Mouse (Mus musculus) left cerebral cortex, postnatal 36 days (tissue): ENCODE measurements around the gene Gm12794. TPM values are rescaled to one million over a fixed set of nuclear protein-coding genes. Genes with fewer than 3 reads are reported as not detected.
"Not testable (repeated sequence)": the region's sequence is repeated elsewhere in the genome, so short reads cannot be mapped to it uniquely, and the experiment has no call there.

Experiments
- DNase-seq, 2 experiments: peaks; one replicate each; pipeline ENCODE4 v3.0.0; 2021 to 2022; ENCODE audit warnings: low spot score in 2 of 2, mixed read lengths in 1 of 2
- intact Hi-C: fragments of 180-260 bp; cut with DNase I; formaldehyde crosslinking; loops from one replicate; pipeline ENCODE4 v1.15.1; 2025
- total RNA-seq, 2 experiments: library from RNA; stranded (reverse); gene quantifications; 2 replicates each; pipeline ENCODE4 v1.2.3; 2021

The Gm12794 gene
- not detected for total RNA-seq

DNA sequence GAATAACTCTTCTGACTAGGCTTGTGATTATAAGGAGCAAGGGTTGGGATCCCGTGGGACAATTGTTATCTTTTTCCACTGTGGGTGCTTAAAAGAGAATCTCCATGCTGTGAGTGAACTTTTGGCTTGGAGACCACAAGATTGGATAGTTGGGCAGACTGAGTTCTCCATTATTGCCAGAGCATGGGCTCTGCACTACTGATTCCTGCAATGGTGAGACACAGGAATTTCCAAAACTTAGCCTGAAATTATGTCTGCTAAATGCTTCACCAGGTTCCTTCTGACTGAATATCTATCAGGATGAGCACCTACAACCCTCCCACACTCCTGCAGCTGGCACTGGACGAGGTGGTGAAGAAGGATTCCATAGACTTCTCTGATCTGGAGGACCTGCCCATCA is at the start of gene Gm12794:
Gm12794 (plus strand) TSS at position 301 of the 400 bp plus-strand sequence.
- intact Hi-C loops, DNase-seq: not testable (repeated sequence)

DNA sequence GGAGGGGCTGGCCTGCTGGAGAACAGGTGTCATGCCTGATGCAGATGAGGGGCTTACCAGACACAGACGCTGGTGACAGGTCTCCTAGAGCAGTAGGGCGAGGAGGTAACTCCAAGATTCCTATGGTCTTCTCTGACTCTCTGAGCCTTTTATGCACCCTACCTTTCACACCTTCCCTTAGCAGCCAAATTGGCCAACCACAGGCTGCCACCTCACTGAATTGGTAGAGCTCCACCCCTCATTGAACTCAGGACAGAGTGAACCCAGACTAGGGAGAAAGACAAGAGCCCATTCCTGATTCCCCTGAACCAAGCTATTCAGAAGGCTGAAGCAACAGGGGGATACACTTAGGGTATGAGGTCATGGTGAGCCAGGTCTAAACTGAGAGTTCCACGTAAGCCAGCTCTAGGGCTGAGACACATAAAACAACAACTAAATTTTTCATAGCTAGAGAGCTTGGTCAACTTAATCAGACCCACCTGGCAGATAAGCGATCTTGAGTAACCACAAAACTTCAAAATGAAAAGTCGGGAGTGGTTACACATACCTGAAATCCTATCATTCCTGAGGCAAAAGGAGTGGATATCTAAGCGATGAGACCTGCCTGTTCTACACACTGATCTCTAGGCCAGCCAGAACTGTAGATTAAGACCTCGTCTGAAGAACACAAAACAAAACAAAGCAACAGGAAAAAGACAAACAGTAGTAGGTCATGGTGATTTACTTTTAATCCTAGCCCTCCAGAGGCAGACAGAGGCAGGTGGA is 46.4 kb upstream of the Gm12794 start, which contains the start of gene C130073F10Rik:
C130073F10Rik (minus strand) TSS at position 134 of the 765 bp plus-strand sequence.
- no peak for DNase-seq
- intact Hi-C loops, result no loop called here

DNA sequence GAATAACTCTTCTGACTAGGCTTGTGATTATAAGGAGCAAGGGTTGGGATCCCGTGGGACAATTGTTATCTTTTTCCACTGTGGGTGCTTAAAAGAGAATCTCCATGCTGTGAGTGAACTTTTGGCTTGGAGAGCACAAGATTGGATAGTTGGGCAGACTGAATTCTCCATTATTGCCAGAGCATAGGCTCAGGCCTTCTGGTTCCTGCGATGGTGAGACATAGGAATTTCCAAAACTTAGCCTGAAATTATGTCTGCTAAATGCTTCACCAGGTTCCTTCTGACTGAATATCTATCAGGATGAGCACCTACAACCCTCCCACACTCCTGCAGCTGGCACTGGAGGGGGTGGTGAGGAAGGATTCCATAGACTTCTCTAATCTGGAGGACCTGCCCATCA is 31.4 kb upstream of the Gm12794 start, which contains the start of gene Gm12800:
Gm12800 (plus strand) TSS at position 301 of the 400 bp plus-strand sequence.
- intact Hi-C loops, DNase-seq: not testable (repeated sequence)

DNA sequence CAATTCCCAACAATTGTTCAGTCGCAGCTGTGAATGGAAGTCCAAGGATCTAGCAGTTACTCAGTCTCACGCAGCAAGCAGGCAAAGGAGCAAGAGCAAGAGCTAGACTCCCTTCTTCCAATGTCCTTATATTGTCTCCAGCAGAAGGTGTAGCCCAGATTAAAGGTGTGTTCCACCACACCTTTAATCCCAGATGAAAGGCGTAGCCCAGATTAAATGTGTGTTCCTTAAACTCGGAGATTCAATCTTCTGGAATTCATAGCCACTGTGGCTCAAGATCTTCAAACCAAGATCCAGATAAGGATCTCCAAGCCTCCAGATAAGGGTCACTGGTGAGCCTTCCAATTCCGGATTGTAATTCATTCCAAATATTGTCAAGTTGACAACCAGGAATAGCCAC is 40.7 kb downstream of the Gm12794 start, which contains the start of gene Gm12790:
Gm12790 (minus strand) TSS at position 101 of the 400 bp plus-strand sequence.
- DNase-seq, intact Hi-C loops: not testable (repeated sequence)

DNA sequence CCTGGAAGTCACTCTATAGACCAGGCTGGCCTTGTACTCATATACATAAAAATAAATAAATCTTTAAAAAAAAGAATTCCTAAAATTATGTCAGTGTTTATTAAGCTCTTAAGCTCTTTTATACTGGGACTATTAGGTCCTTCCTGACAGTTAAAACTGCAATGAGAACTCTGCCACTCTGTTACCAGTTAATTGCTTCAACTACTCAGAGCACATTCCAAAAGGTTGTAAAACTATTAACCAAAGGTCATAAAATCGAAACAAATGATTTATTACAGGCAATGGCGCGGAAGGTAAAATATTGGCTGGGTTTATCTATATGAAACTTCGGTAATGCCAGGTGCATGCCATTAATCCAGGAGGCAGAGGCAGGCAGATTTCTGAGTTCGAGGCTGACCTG is 45.5 kb downstream of the Gm12794 start:
- DNase-seq, result no peak
- intact Hi-C loops, result no loop called here

DNA sequence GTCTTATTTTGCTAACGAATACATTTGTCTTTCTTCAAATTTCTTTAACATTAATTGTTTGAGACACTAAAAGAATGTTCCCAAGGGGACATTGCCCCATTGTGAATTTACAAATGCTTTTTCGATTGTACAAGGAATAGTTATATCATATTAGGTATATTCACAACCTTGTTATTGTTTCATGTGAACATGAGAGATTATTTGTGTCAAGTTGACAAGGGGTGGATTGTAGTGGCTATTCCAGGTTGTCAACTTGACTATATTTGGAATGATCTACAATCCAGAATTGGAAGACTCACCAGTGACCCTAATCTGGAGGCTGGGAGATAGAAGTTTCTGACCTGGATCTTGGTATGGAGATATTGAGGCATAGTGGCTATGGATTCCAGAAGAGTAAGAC is 46.1 kb downstream of the Gm12794 start, which contains the start of gene Gm12789:
Gm12789 (plus strand) TSS at position 301 of the 400 bp plus-strand sequence.
- intact Hi-C loops, DNase-seq: not testable (repeated sequence)

Other genes starting within 250 kb of the Gm12794 start
- 1 to 10 TPM; 4.2 to 6.3 TPM for gene Lepr, start 223.0 kb upstream of the Gm12794 start, total RNA-seq
- not detected for gene B020004J07Rik, start 96.4 kb upstream of the Gm12794 start, total RNA-seq
- gene C130073F10Rik, start 46.6 kb upstream of the Gm12794 start, total RNA-seq, result not detected
- gene Gm12800, start 31.3 kb upstream of the Gm12794 start, total RNA-seq, result not detected
- gene Gm12790, start 40.6 kb downstream of the Gm12794 start, total RNA-seq, result not detected
- not detected for gene Gm12789, start 46.2 kb downstream of the Gm12794 start, total RNA-seq
- gene Pde4b, start 147.1 kb downstream of the Gm12794 start, total RNA-seq, result 100 to 1,000 TPM; 129 to 140 TPM